Mouse (Mus musculus): ENCODE data around the gene Hist1h4c. TPM values are rescaled to one million over a fixed set of nuclear protein-coding genes. Genes with fewer than 3 reads are reported as not detected.

The Hist1h4c gene
- total and polyA plus RNA-seq, 2 experiments from 2014 or later: 2.2 to 622 TPM

- whole genome bisulfite sequencing: 69% methylated on average over 3 of the region's 3 CpGs
- Histone ChIP-seq H3K4me1 (ENCODE audit: insufficient read depth, low read length) (no peaks in the 10 kb centered on the region), H3K27me3 (ENCODE audit: insufficient read depth, low read length) (no peaks in the 10 kb centered on the region), H3K4me3 (ENCODE audit: low read depth, low read length) (no peak overlapping the region), H3K36me3 (ENCODE audit: insufficient read depth, low read length) (no peaks in the 10 kb centered on the region), H3K4me2 (ENCODE audit: low read depth, low read length, poor library complexity, severe bottlenecking) (no peak overlapping the region), H3K27ac (ENCODE audit: low read depth, low read length) (no peak overlapping the region), H3K9me3 (ENCODE audit: low read length) (no peaks in the 10 kb centered on the region), H3K9ac (replicated peaks; ENCODE audit: low read length, poor library complexity, severe bottlenecking) (no peak overlapping the region)
- DNase-seq (ENCODE audit: low spot score) (no peak), ATAC-seq (ENCODE audit: low FRiP score) (no peak)
- TF ChIP-seq CTCF (IDR thresholded peaks at IDR 0.05): no peak
Measured at GRCm38 (mm10) chr13:23699767-23700166, 1.5 kb upstream of the Hist1h4c start.

GRCm38 (mm10) chr13:23698996-23699395 is 742 bp upstream of the Hist1h4c start:
- Histone ChIP-seq H3K9me3 (ENCODE audit: low read length) (no peaks in the 10 kb centered on the region), H3K27ac (ENCODE audit: low read depth, low read length) (no peak overlapping the region), H3K4me2 (ENCODE audit: low read depth, low read length, poor library complexity, severe bottlenecking) (peak overlapping the region; percentile 38), H3K4me3 (ENCODE audit: low read depth, low read length) (no peak overlapping the region), H3K9ac (replicated peaks; ENCODE audit: low read length, poor library complexity, severe bottlenecking) (no peak overlapping the region), H3K36me3 (ENCODE audit: insufficient read depth, low read length) (no peaks in the 10 kb centered on the region), H3K27me3 (ENCODE audit: insufficient read depth, low read length) (no peaks in the 10 kb centered on the region), H3K4me1 (ENCODE audit: insufficient read depth, low read length) (no peaks in the 10 kb centered on the region)
- 54% methylated on average over 6 of the region's 6 CpGs for WGBS
- DNase-seq (ENCODE audit: low spot score): no peak
- ATAC-seq (ENCODE audit: low FRiP score): no peak
- TF ChIP-seq CTCF (IDR thresholded peaks at IDR 0.05): no peak

DNA sequence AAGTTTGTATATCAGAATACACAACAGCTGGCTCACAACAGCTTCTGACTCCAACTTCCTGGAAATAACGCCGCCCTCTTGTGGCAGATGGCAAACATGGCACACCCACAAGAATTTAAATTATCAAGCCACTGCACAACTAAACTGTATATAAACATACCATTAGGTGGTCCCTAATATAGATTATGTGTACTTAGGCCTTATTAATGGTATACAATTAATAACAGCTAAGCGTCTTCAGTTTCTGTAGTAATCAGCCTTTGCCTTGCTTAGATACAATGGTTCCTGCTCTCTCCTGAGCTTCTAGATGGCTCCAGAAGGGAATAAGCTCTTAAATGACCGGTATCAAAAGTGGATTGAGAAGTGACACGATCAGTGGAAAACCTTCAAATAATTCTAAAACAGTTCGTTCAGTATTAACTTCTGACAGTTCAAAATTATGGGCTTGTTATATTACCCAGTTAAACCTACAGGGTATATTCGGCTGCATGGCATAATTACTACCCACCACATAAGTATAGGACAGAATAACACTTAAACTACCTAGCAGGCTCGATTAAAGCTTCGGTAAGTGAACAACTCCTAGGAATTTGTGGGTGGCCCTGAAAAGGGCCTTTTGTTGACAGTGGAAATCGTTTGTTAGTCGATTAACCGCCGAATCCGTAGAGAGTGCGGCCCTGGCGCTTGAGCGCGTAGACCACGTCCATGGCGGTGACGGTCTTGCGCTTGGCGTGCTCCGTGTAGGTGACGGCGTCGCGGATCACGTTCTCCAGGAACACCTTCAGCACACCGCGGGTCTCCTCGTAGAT is 559 bp downstream of the Hist1h4c start:
- H3K4me3 ChIP-seq (ENCODE audit: low read depth, low read length): peak overlapping the region; percentile 43
- peak; percentile 86 for ATAC-seq (ENCODE audit: low FRiP score)
- H3K4me2 ChIP-seq (ENCODE audit: low read depth, low read length, poor library complexity, severe bottlenecking): peak overlapping the region; percentile 59
- H3K4me1 ChIP-seq (ENCODE audit: insufficient read depth, low read length): no peaks in the 10 kb centered on the region
- WGBS: under 1% methylated on average over 21 of the region's 32 CpGs
- no peaks in the 10 kb centered on the region for H3K36me3 ChIP-seq (ENCODE audit: insufficient read depth, low read length)
- DNase-seq (ENCODE audit: low spot score): peak; percentile 77
- H3K27me3 ChIP-seq (ENCODE audit: insufficient read depth, low read length): no peaks in the 10 kb centered on the region
- H3K9ac ChIP-seq (replicated peaks; ENCODE audit: low read length, poor library complexity, severe bottlenecking): peak overlapping the region; percentile 56
- peak; percentile 85 for TF ChIP-seq CTCF (IDR thresholded peaks at IDR 0.05)
- peak overlapping the region; percentile 78 for H3K27ac ChIP-seq (ENCODE audit: low read depth, low read length)
- H3K9me3 ChIP-seq (ENCODE audit: low read length): no peaks in the 10 kb centered on the region

DNA sequence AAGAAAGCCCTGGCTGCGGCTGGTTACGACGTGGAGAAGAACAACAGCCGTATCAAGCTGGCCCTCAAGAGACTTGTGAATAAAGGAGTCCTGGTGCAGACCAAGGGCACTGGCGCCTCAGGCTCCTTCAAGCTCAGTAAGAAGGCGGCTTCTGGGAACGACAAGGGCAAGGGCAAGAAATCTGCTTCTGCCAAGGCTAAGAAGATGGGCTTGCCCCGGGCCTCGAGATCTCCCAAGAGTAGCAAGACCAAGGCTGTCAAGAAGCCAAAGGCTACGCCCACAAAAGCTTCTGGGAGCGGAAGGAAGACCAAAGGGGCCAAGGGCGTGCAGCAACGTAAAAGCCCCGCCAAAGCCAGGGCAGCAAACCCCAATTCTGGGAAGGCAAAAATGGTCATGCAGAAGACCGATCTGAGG is 2.2 kb downstream of the Hist1h4c start:
- TF ChIP-seq CTCF (IDR thresholded peaks at IDR 0.05): no peak
- no peak overlapping the region for H3K4me2 ChIP-seq (ENCODE audit: low read depth, low read length, poor library complexity, severe bottlenecking)
- H3K4me3 ChIP-seq (ENCODE audit: low read depth, low read length): no peak overlapping the region
- no peak overlapping the region for H3K9ac ChIP-seq (replicated peaks; ENCODE audit: low read length, poor library complexity, severe bottlenecking)
- ATAC-seq (ENCODE audit: low FRiP score) (no peak), DNase-seq (ENCODE audit: low spot score) (no peak)
- H3K9me3 ChIP-seq (ENCODE audit: low read length): no peaks in the 10 kb centered on the region
- no peak overlapping the region for H3K27ac ChIP-seq (ENCODE audit: low read depth, low read length)
- no peaks in the 10 kb centered on the region for H3K4me1 ChIP-seq (ENCODE audit: insufficient read depth, low read length)
- no peaks in the 10 kb centered on the region for H3K36me3 ChIP-seq (ENCODE audit: insufficient read depth, low read length)
- H3K27me3 ChIP-seq (ENCODE audit: insufficient read depth, low read length): no peaks in the 10 kb centered on the region
- WGBS: 64% methylated on average over 15 of the region's 15 CpGs

GRCm38 (mm10) chr13:23695514-23695913 is 2.7 kb downstream of the Hist1h4c start, which contains the start of gene Hist1h1t:
Gene Hist1h1t, plus strand, starts transcription at chr13:23695814.
- Histone ChIP-seq H3K36me3 (ENCODE audit: insufficient read depth, low read length) (no peaks in the 10 kb centered on the region), H3K9me3 (ENCODE audit: low read length) (no peaks in the 10 kb centered on the region), H3K4me3 (ENCODE audit: low read depth, low read length) (no peak within 1 kb of the TSS), H3K27me3 (ENCODE audit: insufficient read depth, low read length) (no peaks in the 10 kb centered on the region), H3K9ac (replicated peaks; ENCODE audit: low read length, poor library complexity, severe bottlenecking) (no peak within 1 kb of the TSS), H3K4me1 (ENCODE audit: insufficient read depth, low read length) (no peaks in the 10 kb centered on the region), H3K27ac (ENCODE audit: low read depth, low read length) (no peak within 1 kb of the TSS), H3K4me2 (ENCODE audit: low read depth, low read length, poor library complexity, severe bottlenecking) (no peak within 1 kb of the TSS)
- ATAC-seq (ENCODE audit: low FRiP score) (no peak), DNase-seq (ENCODE audit: low spot score) (no peak)
- WGBS: 56% methylated on average over 12 of the region's 13 CpGs
- TF ChIP-seq CTCF (IDR thresholded peaks at IDR 0.05): no peak

GRCm38 (mm10) chr13:23694956-23695355 is 3.3 kb downstream of the Hist1h4c start:
- H3K27ac ChIP-seq (ENCODE audit: low read depth, low read length): no peak overlapping the region
- H3K4me2 ChIP-seq (ENCODE audit: low read depth, low read length, poor library complexity, severe bottlenecking): no peak overlapping the region
- no peaks in the 10 kb centered on the region for H3K9me3 ChIP-seq (ENCODE audit: low read length)
- ATAC-seq (ENCODE audit: low FRiP score) (no peak), DNase-seq (ENCODE audit: low spot score) (no peak)
- no peaks in the 10 kb centered on the region for H3K36me3 ChIP-seq (ENCODE audit: insufficient read depth, low read length)
- H3K9ac ChIP-seq (replicated peaks; ENCODE audit: low read length, poor library complexity, severe bottlenecking): no peak overlapping the region
- 96% methylated on average over 9 of the region's 9 CpGs for WGBS
- no peaks in the 10 kb centered on the region for H3K27me3 ChIP-seq (ENCODE audit: insufficient read depth, low read length)
- no peaks in the 10 kb centered on the region for H3K4me1 ChIP-seq (ENCODE audit: insufficient read depth, low read length)
- no peak for TF ChIP-seq CTCF (IDR thresholded peaks at IDR 0.05)
- H3K4me3 ChIP-seq (ENCODE audit: low read depth, low read length): no peak overlapping the region

Data from midbrain, postnatal 0 days (tissue).